Mouse (Mus musculus) layer of hippocampus, adult 9-10 months (tissue): ENCODE data around the gene Tmtc3.
A peak's percentile ranks its signal among the peaks of the same experiment; 100 is the strongest.
"Not testable (repeated sequence)": the region's sequence is repeated elsewhere in the genome, so short reads cannot be mapped to it uniquely, and the experiment has no call there.

ENCODE experiments used
- DNase-seq: peaks from one replicate; pipeline ENCODE4 v3.0.0; 2022; ENCODE audit warnings: low spot score

The Tmtc3 gene

GRCm38 (mm10) chr10:100487097-100487978 is at the start of gene Tmtc3, which contains the start of gene Cep290:
TSS of gene Tmtc3 (minus strand) at chr10:100487350.
TSS of gene Cep290 (plus strand) at chr10:100487558.
- peak; percentile 92 for DNase-seq

GRCm38 (mm10) chr10:100524499-100525390 is 37.6 kb upstream of the Tmtc3 start:
- DNase-seq: no peak

GRCm38 (mm10) chr10:100522330-100522729 is 35.2 kb upstream of the Tmtc3 start:
- no peak for DNase-seq

- no peak for DNase-seq
These were observed 34.5 kb upstream of the Tmtc3 start for GRCm38 (mm10) chr10:100521617-100522016.

GRCm38 (mm10) chr10:100508170-100508569 is 21.0 kb upstream of the Tmtc3 start:
- no peak for DNase-seq

- DNase-seq: no peak
These were observed 11.2 kb upstream of the Tmtc3 start for GRCm38 (mm10) chr10:100498309-100498708.

GRCm38 (mm10) chr10:100491916-100492315 is 4.8 kb upstream of the Tmtc3 start:
- DNase-seq: no peak

- DNase-seq: no peak
These were observed 451 bp downstream of the Tmtc3 start for GRCm38 (mm10) chr10:100486701-100487096.

- no peak for DNase-seq
These were observed 7.6 kb downstream of the Tmtc3 start for GRCm38 (mm10) chr10:100479538-100479937.

- DNase-seq: no peak
These were observed 12.1 kb downstream of the Tmtc3 start for GRCm38 (mm10) chr10:100475040-100475439.

GRCm38 (mm10) chr10:100460515-100460914 is 26.6 kb downstream of the Tmtc3 start:
- no peak for DNase-seq

- DNase-seq: no peak
These were observed 37.8 kb downstream of the Tmtc3 start for GRCm38 (mm10) chr10:100449394-100449793.

- DNase-seq: no peak
These were observed 59.6 kb downstream of the Tmtc3 start for GRCm38 (mm10) chr10:100427592-100427991.

GRCm38 (mm10) chr10:100415566-100415965 is 71.6 kb downstream of the Tmtc3 start:
- DNase-seq: no peak

GRCm38 (mm10) chr10:100402301-100402700 is 84.8 kb downstream of the Tmtc3 start:
- not testable (repeated sequence) for DNase-seq
